Mouse (Mus musculus): Measurements from ENCODE around the gene Setd7. TPM values are rescaled to one million over a fixed set of nuclear protein-coding genes. Genes with fewer than 3 reads are reported as not detected.
A peak's percentile ranks its signal among the peaks of the same experiment; 100 is the strongest.

Gene Setd7
- polyA plus RNA-seq, 1 experiment from 2014 or later, result 4.7 TPM

- H3K27ac ChIP-seq (replicated peaks; ENCODE audit: low read depth, low read length), result no peak overlapping the region
- no peak overlapping the region for H3K4me2 ChIP-seq (ENCODE audit: low read depth, severe bottlenecking)
- no peak overlapping the region for H3K9ac ChIP-seq (ENCODE audit: low read length)
- H3K36me3 ChIP-seq (ENCODE audit: control insufficient read depth, insufficient read depth, low read length), result no peaks in the 10 kb centered on the region
- ATAC-seq (ENCODE audit: insufficient number of reproducible peaks, low FRiP score, low TSS enrichment, low read depth), result no peak
- DNase-seq (ENCODE audit: low spot score), result no peak
- WGBS, result 62% methylated on average over 3 of the region's 3 CpGs
- no peak overlapping the region for H3K4me3 ChIP-seq (ENCODE audit: low read depth, low read length)
- H3K4me1 ChIP-seq (ENCODE audit: control insufficient read depth, insufficient read depth, low read length), result 0 out of 2 replicates have a peak, but pooled peaks cover 3% of the 10 kb centered on the region
- H3K27me3 ChIP-seq (ENCODE audit: control insufficient read depth, insufficient read depth, low read length), result no peaks in the 10 kb centered on the region
- no peaks in the 10 kb centered on the region for H3K9me3 ChIP-seq (ENCODE audit: control insufficient read depth, low read length)
Measured at GRCm38 (mm10) chr3:51481881-51482280, 78.8 kb downstream of the Setd7 start.

- no peak overlapping the region for H3K9ac ChIP-seq (ENCODE audit: low read length)
- 0 out of 2 replicates have a peak, but pooled peaks cover 3% of the 10 kb centered on the region for H3K4me1 ChIP-seq (ENCODE audit: control insufficient read depth, insufficient read depth, low read length)
- peak; percentile 76 for DNase-seq (ENCODE audit: low spot score)
- H3K4me2 ChIP-seq (ENCODE audit: low read depth, severe bottlenecking), result no peak overlapping the region
- H3K4me3 ChIP-seq (ENCODE audit: low read depth, low read length), result no peak overlapping the region
- H3K27ac ChIP-seq (replicated peaks; ENCODE audit: low read depth, low read length), result no peak overlapping the region
- no peaks in the 10 kb centered on the region for H3K27me3 ChIP-seq (ENCODE audit: control insufficient read depth, insufficient read depth, low read length)
- no peaks in the 10 kb centered on the region for H3K36me3 ChIP-seq (ENCODE audit: control insufficient read depth, insufficient read depth, low read length)
- no peaks in the 10 kb centered on the region for H3K9me3 ChIP-seq (ENCODE audit: control insufficient read depth, low read length)
- no peak for ATAC-seq (ENCODE audit: insufficient number of reproducible peaks, low FRiP score, low TSS enrichment, low read depth)
Measured at GRCm38 (mm10) chr3:51481059-51481458, 79.6 kb downstream of the Setd7 start.

- H3K9me3 ChIP-seq (ENCODE audit: control insufficient read depth, low read length), result no peaks in the 10 kb centered on the region
- WGBS, result 36% methylated on average over 2 of the region's 2 CpGs
Measured at GRCm38 (mm10) chr3:51479893-51480292, 80.8 kb downstream of the Setd7 start.

GRCm38 (mm10) chr3:51475706-51476105, 85.0 kb downstream of the Setd7 start:
- no peak overlapping the region for H3K9ac ChIP-seq (ENCODE audit: low read length)
- DNase-seq (ENCODE audit: low spot score) (no peak), ATAC-seq (ENCODE audit: insufficient number of reproducible peaks, low FRiP score, low TSS enrichment, low read depth) (no peak)
- H3K27me3 ChIP-seq (ENCODE audit: control insufficient read depth, insufficient read depth, low read length), result no peaks in the 10 kb centered on the region
- H3K9me3 ChIP-seq (ENCODE audit: control insufficient read depth, low read length), result no peaks in the 10 kb centered on the region
- no peak overlapping the region for H3K4me3 ChIP-seq (ENCODE audit: low read depth, low read length)
- H3K27ac ChIP-seq (replicated peaks; ENCODE audit: low read depth, low read length), result no peak overlapping the region
- no peak overlapping the region for H3K4me2 ChIP-seq (ENCODE audit: low read depth, severe bottlenecking)
- H3K4me1 ChIP-seq (ENCODE audit: control insufficient read depth, insufficient read depth, low read length), result no peaks in the 10 kb centered on the region
- peaks cover 4% of the 10 kb centered on the region for H3K36me3 ChIP-seq (ENCODE audit: control insufficient read depth, insufficient read depth, low read length)
- WGBS, result 79% methylated on average over 4 of the region's 4 CpGs

More at GRCm38 (mm10) chr3:51479893-51480292, 80.8 kb downstream of the Setd7 start:
- Histone ChIP-seq H3K9ac (ENCODE audit: low read length) (no peak overlapping the region), H3K27ac (replicated peaks; ENCODE audit: low read depth, low read length) (no peak overlapping the region), H3K36me3 (ENCODE audit: control insufficient read depth, insufficient read depth, low read length) (no peaks in the 10 kb centered on the region), H3K27me3 (ENCODE audit: control insufficient read depth, insufficient read depth, low read length) (no peaks in the 10 kb centered on the region), H3K4me3 (ENCODE audit: low read depth, low read length) (no peak overlapping the region), H3K4me1 (ENCODE audit: control insufficient read depth, insufficient read depth, low read length) (no peaks in the 10 kb centered on the region), H3K4me2 (ENCODE audit: low read depth, severe bottlenecking) (no peak overlapping the region)
- DNase-seq (ENCODE audit: low spot score) (no peak), ATAC-seq (ENCODE audit: insufficient number of reproducible peaks, low FRiP score, low TSS enrichment, low read depth) (no peak)

GRCm38 (mm10) chr3:51468530-51468929, 92.1 kb downstream of the Setd7 start:
- no peaks in the 10 kb centered on the region for H3K27me3 ChIP-seq (ENCODE audit: control insufficient read depth, insufficient read depth, low read length)
- WGBS, result 87% methylated on average over 2 of the region's 2 CpGs
- no peaks in the 10 kb centered on the region for H3K9me3 ChIP-seq (ENCODE audit: control insufficient read depth, low read length)
- DNase-seq (ENCODE audit: low spot score), result no peak
- H3K4me2 ChIP-seq (ENCODE audit: low read depth, severe bottlenecking), result no peak overlapping the region
- peaks cover 18% of the 10 kb centered on the region for H3K36me3 ChIP-seq (ENCODE audit: control insufficient read depth, insufficient read depth, low read length)
- no peak overlapping the region for H3K9ac ChIP-seq (ENCODE audit: low read length)
- H3K27ac ChIP-seq (replicated peaks; ENCODE audit: low read depth, low read length), result no peak overlapping the region
- H3K4me3 ChIP-seq (ENCODE audit: low read depth, low read length), result no peak overlapping the region
- no peaks in the 10 kb centered on the region for H3K4me1 ChIP-seq (ENCODE audit: control insufficient read depth, insufficient read depth, low read length)
- ATAC-seq (ENCODE audit: insufficient number of reproducible peaks, low FRiP score, low TSS enrichment, low read depth), result no peak

Other genes starting within 250 kb of the Setd7 start
- 47.9 and 54.0 TPM in 2 replicates for gene Elf2, start 220.2 kb downstream of the Setd7 start, polyA plus RNA-seq (2014; fragmentation: Nextera tagmentation; extraction: Ambion mirVana)
- gene Mgarp, start 164.1 kb downstream of the Setd7 start, polyA plus RNA-seq (2014; fragmentation: Nextera tagmentation; extraction: Ambion mirVana), result 2.4 and 5.0 TPM in 2 replicates
- 663 and 706 TPM in 2 replicates for gene Ndufc1, start 151.9 kb downstream of the Setd7 start, polyA plus RNA-seq (2014; fragmentation: Nextera tagmentation; extraction: Ambion mirVana)
- gene Naa15, start 145.7 kb downstream of the Setd7 start, polyA plus RNA-seq (2014; fragmentation: Nextera tagmentation; extraction: Ambion mirVana), result 52.0 and 54.4 TPM in 2 replicates
- gene Rab33b, start 77.0 kb downstream of the Setd7 start, polyA plus RNA-seq (2014; fragmentation: Nextera tagmentation; extraction: Ambion mirVana), result 15.0 and 16.9 TPM in 2 replicates
- 0.64 and 0.77 TPM in 2 replicates for gene Mgst2, start 99.5 kb upstream of the Setd7 start, polyA plus RNA-seq (2014; fragmentation: Nextera tagmentation; extraction: Ambion mirVana)

Data from limb, embryonic 11.5 days (tissue).